Mouse (Mus musculus) bone marrow macrophage, adult 2 months (primary cell): ENCODE measurements at regions not wholly inside any gene's neighbourhood (a gene's known extent, or its start where the extent isn't known, plus 50 kb on each side); places are given as distances from the start of the nearest gene placed in this dataset.

Source experiments
- H3K27ac ChIP-seq: 2 replicates; pipeline ENCODE4 v1.5.1; 2012; ENCODE audit warnings: low read depth, low read length; ENCODE audit not compliant: insufficient read depth
- H3K4me1 ChIP-seq: 2 replicates; pipeline ENCODE4 v1.6.1; 2012; ENCODE audit warnings: low read length; ENCODE audit not compliant: control insufficient read depth, insufficient read depth
- H3K4me3 ChIP-seq: 2 replicates; pipeline ENCODE4 v1.5.1; 2012; ENCODE audit warnings: mild to moderate bottlenecking, low read length, moderate library complexity; ENCODE audit not compliant: insufficient read depth
- CTCF ChIP-seq: IDR thresholded peaks from 2 replicates; pipeline ENCODE4 v1.5.1; 2012; ENCODE audit warnings: low read depth, mild to moderate bottlenecking, low read length, moderate library complexity
- POLR2A ChIP-seq: IDR thresholded peaks from 2 replicates; pipeline ENCODE4 v1.6.1; 2012; ENCODE audit warnings: mild to moderate bottlenecking, low read depth, low read length, borderline replicate concordance

DNA sequence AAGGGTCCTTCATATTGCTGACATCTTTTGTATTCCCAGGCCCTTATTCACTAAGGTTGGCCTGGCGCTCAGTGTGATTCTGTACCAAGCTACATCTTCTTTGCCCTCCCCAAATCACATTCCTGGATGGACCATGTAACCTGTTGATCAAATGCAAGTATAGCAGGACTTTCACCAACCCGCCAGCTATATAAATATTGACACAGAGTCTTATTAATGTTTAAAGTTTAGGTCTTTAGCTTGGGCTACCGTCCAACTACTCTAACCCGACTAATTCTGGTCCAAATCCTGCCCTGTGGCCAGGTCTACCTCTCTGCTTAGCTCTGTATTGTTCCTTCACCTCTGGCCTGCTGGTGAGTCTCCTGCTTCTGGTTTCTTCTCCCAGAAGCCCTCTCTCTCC is 131.2 kb upstream of the Lnx1 start:
- Histone ChIP-seq H3K4me3 (no peak overlapping the region), H3K27ac (no peak overlapping the region), H3K4me1 (no peaks in the 10 kb centered on the region)
- TF ChIP-seq CTCF, result no peak
- no peak for TF ChIP-seq POLR2A

DNA sequence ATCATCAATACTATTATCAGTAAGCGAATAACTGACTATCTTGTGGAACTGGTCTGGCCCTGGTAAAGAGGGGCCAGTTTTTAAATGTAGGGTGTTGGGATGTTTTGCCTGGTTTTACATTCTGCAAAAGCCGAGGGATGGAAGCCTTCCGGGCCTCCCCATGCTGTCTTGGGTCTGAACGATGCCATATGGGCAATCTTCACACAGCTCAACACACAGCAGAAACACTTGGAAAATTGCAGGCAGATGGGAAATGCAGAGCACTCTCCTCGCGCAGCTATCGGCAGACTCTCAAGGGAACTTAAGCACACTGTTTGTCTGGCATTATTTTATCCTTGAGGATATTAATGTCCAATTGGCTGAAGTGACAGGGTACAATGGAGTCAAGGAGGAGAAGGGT is 129.3 kb upstream of the Lnx1 start:
- no peaks in the 10 kb centered on the region for H3K4me1 ChIP-seq
- TF ChIP-seq POLR2A (no peak), CTCF (no peak)
- H3K4me3 ChIP-seq, result no peak overlapping the region
- H3K27ac ChIP-seq, result no peak overlapping the region

DNA sequence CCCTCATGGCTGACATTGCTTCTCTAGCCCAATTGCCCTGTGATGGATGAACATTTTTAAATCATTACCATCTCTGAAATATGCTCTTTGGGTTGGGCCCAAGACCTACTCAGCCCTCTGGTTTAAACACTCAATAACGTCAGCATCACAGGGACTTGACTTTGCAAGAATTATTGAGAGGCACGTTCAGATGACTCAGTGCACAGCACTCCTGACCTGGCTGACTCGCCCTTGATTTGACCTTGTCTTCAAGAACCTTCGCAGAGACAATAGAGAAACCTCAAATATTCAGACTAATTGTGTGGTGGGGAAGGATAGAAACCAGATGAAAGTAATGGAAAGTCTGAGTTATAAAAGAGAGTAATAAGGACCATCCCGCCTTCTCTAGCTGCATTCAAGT is 127.9 kb upstream of the Lnx1 start:
- no peak overlapping the region for H3K27ac ChIP-seq
- no peaks in the 10 kb centered on the region for H3K4me1 ChIP-seq
- no peak for TF ChIP-seq POLR2A
- H3K4me3 ChIP-seq, result no peak overlapping the region

GRCm38 (mm10) chr5:74829003-74829402 is 126.3 kb upstream of the Lnx1 start:
- H3K27ac ChIP-seq, result no peak overlapping the region
- no peak overlapping the region for H3K4me3 ChIP-seq
- no peaks in the 10 kb centered on the region for H3K4me1 ChIP-seq
- TF ChIP-seq POLR2A (no peak), CTCF (no peak)

DNA sequence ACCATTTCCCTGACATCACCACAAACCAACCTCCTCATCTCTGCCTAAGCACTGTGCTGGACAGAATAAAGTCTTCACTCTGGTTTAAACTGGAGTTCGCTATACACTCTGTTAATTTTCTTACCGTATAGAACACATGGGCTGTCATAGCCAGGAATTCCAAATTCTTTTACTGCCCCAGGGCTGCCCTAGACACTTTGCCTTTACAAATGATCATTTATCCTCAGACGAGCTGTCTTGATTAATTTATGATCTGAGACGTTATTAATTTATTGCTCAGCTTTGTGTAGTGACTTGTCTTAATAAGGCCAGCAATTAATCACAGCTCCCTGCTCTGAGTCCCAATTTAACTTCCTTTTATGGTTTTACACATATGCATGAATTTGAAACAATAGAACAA is 125.2 kb upstream of the Lnx1 start:
- Histone ChIP-seq H3K4me3 (no peak overlapping the region), H3K4me1 (no peaks in the 10 kb centered on the region), H3K27ac (no peak overlapping the region)
- TF ChIP-seq CTCF (no peak), POLR2A (no peak)

DNA sequence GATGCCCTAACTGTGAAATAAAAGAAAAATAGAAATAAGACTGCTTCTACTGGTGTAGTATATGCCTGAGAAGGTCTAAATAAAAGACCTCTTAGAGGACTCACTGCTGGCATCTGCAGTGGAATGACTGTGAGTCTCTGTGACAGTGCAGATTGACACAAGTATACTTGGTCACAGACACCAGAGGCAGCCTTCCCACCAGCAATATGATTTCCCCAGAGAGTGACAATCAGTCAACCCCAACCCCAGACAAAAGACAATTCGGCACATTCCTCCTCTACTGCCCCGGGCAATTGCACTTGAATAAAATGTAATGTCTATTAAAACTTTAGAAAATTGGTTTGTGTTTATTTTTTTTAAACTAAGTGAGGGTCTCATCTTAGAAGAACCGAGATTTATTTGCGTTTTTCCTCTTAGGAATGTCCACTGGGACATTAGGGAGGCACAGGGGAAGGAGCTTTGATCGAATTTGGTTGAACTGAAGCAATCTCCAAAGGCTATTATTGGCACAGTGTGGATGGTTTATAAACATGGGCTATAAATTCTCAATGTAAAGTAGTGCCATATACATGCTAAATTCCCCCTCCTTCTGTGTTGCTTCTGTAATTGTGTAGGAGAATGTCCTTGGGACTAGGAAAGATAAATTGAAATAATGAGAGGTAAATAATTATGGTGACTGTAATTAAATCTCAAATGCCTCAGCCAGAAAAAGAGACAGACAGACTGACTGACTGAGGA is 123.0 kb upstream of the Lnx1 start:
- Histone ChIP-seq H3K27ac (no peak overlapping the region), H3K4me3 (no peak overlapping the region), H3K4me1 (no peaks in the 10 kb centered on the region)
- TF ChIP-seq CTCF, result no peak
- no peak for TF ChIP-seq POLR2A

- TF ChIP-seq POLR2A (no peak), CTCF (no peak)
- Histone ChIP-seq H3K4me3 (no peak overlapping the region), H3K4me1 (no peaks in the 10 kb centered on the region), H3K27ac (no peak overlapping the region)
Measured at GRCm38 (mm10) chr5:74823719-74824118, 121.0 kb upstream of the Lnx1 start.

DNA sequence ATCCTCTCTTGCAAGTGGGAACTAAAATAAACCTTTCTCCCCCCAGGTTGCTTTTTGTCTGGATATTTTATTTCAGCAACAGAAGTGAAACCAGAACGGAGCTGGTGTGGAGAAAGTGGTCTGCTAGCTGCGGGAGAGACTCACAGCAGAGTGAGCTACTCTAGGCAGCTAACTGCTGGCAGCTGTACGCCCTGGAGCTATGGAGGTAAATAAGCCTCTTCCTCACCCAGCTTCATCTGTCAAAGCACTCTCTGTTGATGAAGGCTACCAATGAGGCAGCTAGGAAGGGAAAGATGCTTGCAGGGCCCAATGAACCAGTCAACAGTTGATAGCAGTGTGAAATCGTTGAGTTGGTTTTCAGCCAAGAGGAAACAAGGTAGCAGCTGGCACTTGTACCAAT is 119.3 kb upstream of the Lnx1 start:
- TF ChIP-seq POLR2A (no peak), CTCF (no peak)
- Histone ChIP-seq H3K4me3 (no peak overlapping the region), H3K4me1 (no peaks in the 10 kb centered on the region), H3K27ac (no peak overlapping the region)

- TF ChIP-seq CTCF (no peak), POLR2A (no peak)
- H3K4me1 ChIP-seq, result no peaks in the 10 kb centered on the region
- H3K4me3 ChIP-seq, result no peak overlapping the region
- no peak overlapping the region for H3K27ac ChIP-seq
Measured at GRCm38 (mm10) chr5:74816523-74816922, 113.8 kb upstream of the Lnx1 start.

- H3K27ac ChIP-seq, result no peak overlapping the region
- H3K4me3 ChIP-seq, result no peak overlapping the region
- TF ChIP-seq POLR2A (no peak), CTCF (no peak)
- no peaks in the 10 kb centered on the region for H3K4me1 ChIP-seq
Measured at GRCm38 (mm10) chr5:74813396-74813795, 110.7 kb upstream of the Lnx1 start.

DNA sequence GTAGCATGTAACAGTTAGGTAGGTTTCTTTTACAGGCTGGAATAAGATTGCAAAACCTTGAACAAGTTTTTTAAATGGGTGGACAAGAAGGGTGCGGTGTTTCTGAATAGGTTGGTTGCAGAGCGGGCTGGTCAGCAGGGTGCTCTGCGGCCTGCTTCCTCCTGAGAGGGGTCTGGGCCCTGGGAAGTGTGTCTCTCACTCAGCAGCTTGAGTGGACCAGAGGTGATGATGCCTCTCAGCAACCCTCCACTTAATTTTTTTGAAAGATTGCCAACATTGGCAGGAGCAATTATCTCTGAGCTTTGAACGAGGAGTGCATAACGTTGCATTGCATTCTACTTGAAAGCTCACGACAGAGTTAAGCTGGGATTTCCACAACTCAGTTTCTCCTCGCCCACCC is 108.3 kb upstream of the Lnx1 start:
- H3K4me1 ChIP-seq, result no peaks in the 10 kb centered on the region
- no peak overlapping the region for H3K27ac ChIP-seq
- H3K4me3 ChIP-seq, result no peak overlapping the region
- TF ChIP-seq POLR2A (no peak), CTCF (no peak)
